Mouse (Mus musculus): ENCODE measurements at regions not wholly inside any gene's neighbourhood (a gene's known extent, or its start where the extent isn't known, plus 50 kb on each side); places are given as distances from the start of the nearest gene placed in this dataset.
"Not testable (repeated sequence)": the region's sequence is repeated elsewhere in the genome, so short reads cannot be mapped to it uniquely, and the experiment has no call there.

GRCm38 (mm10) chr12:71714606-71715005 lies 116.3 kb upstream of the Daam1 start:
- no peak overlapping the region for H3K4me2 ChIP-seq (ENCODE audit: low read depth, low read length)
- 57% methylated on average over 7 of the region's 7 CpGs for WGBS
- no peak for TF ChIP-seq CTCF (IDR thresholded peaks at IDR 0.05; ENCODE audit: low read depth)
- no peak overlapping the region for H3K27ac ChIP-seq
- DNase-seq (ENCODE audit: low spot score) (no peak), ATAC-seq (no peak)
- no peaks in the 10 kb centered on the region for H3K9me3 ChIP-seq (ENCODE audit: low read length)
- no peaks in the 10 kb centered on the region for H3K27me3 ChIP-seq (ENCODE audit: insufficient read depth, low read length)
- H3K9ac ChIP-seq (replicated peaks; ENCODE audit: low read length) = no peak overlapping the region
- H3K4me3 ChIP-seq (ENCODE audit: low read length) = no peak overlapping the region
- no peaks in the 10 kb centered on the region for H3K4me1 ChIP-seq (ENCODE audit: insufficient read depth, low read length)
- no peaks in the 10 kb centered on the region for H3K36me3 ChIP-seq (ENCODE audit: insufficient read depth, low read length)

GRCm38 (mm10) chr12:71718412-71718811 lies 112.5 kb upstream of the Daam1 start:
- not testable (repeated sequence) for H3K4me2 ChIP-seq (ENCODE audit: low read depth, low read length); DNase-seq (ENCODE audit: low spot score); H3K9ac ChIP-seq (replicated peaks; ENCODE audit: low read length); H3K4me3 ChIP-seq (ENCODE audit: low read length); H3K9me3 ChIP-seq (ENCODE audit: low read length); H3K4me1 ChIP-seq (ENCODE audit: insufficient read depth, low read length); H3K27me3 ChIP-seq (ENCODE audit: insufficient read depth, low read length); H3K36me3 ChIP-seq (ENCODE audit: insufficient read depth, low read length); H3K27ac ChIP-seq; ATAC-seq
- 76% methylated on average over 12 of the region's 12 CpGs for WGBS

- H3K4me3 ChIP-seq (ENCODE audit: low read length) = no peak overlapping the region
- 83% methylated on average over 7 of the region's 7 CpGs for WGBS
- no peaks in the 10 kb centered on the region for H3K9me3 ChIP-seq (ENCODE audit: low read length)
- H3K4me1 ChIP-seq (ENCODE audit: insufficient read depth, low read length) = no peaks in the 10 kb centered on the region
- H3K27ac ChIP-seq = no peak overlapping the region
- no peak overlapping the region for H3K4me2 ChIP-seq (ENCODE audit: low read depth, low read length)
- no peak for TF ChIP-seq CTCF (IDR thresholded peaks at IDR 0.05; ENCODE audit: low read depth)
- no peaks in the 10 kb centered on the region for H3K36me3 ChIP-seq (ENCODE audit: insufficient read depth, low read length)
- H3K27me3 ChIP-seq (ENCODE audit: insufficient read depth, low read length) = no peaks in the 10 kb centered on the region
- no peak overlapping the region for H3K9ac ChIP-seq (replicated peaks; ENCODE audit: low read length)
- ATAC-seq (no peak), DNase-seq (ENCODE audit: low spot score) (no peak)
Measured at GRCm38 (mm10) chr12:71718911-71719310, 112.0 kb upstream of the Daam1 start.

- no peak overlapping the region for H3K27ac ChIP-seq
- H3K4me2 ChIP-seq (ENCODE audit: low read depth, low read length) = no peak overlapping the region
- no peak overlapping the region for H3K9ac ChIP-seq (replicated peaks; ENCODE audit: low read length)
- H3K4me1 ChIP-seq (ENCODE audit: insufficient read depth, low read length) = no peaks in the 10 kb centered on the region
- DNase-seq (ENCODE audit: low spot score) (no peak), ATAC-seq (no peak)
- H3K4me3 ChIP-seq (ENCODE audit: low read length) = no peak overlapping the region
- no peaks in the 10 kb centered on the region for H3K27me3 ChIP-seq (ENCODE audit: insufficient read depth, low read length)
- no peak for TF ChIP-seq CTCF (IDR thresholded peaks at IDR 0.05; ENCODE audit: low read depth)
- WGBS = 34% methylated on average over 5 of the region's 5 CpGs
- H3K9me3 ChIP-seq (ENCODE audit: low read length) = no peaks in the 10 kb centered on the region
- H3K36me3 ChIP-seq (ENCODE audit: insufficient read depth, low read length) = no peaks in the 10 kb centered on the region
Measured at GRCm38 (mm10) chr12:71725140-71725539, 105.7 kb upstream of the Daam1 start.

- H3K27ac ChIP-seq = no peak overlapping the region
- H3K27me3 ChIP-seq (ENCODE audit: insufficient read depth, low read length) = no peaks in the 10 kb centered on the region
- DNase-seq (ENCODE audit: low spot score) = peak; percentile 56
- no peaks in the 10 kb centered on the region for H3K9me3 ChIP-seq (ENCODE audit: low read length)
- no peak for TF ChIP-seq CTCF (IDR thresholded peaks at IDR 0.05; ENCODE audit: low read depth)
- H3K4me2 ChIP-seq (ENCODE audit: low read depth, low read length) = no peak overlapping the region
- no peaks in the 10 kb centered on the region for H3K36me3 ChIP-seq (ENCODE audit: insufficient read depth, low read length)
- no peak overlapping the region for H3K4me3 ChIP-seq (ENCODE audit: low read length)
- no peak for ATAC-seq
- H3K9ac ChIP-seq (replicated peaks; ENCODE audit: low read length) = no peak overlapping the region
- WGBS = 15% methylated on average over 4 of the region's 4 CpGs
- no peaks in the 10 kb centered on the region for H3K4me1 ChIP-seq (ENCODE audit: insufficient read depth, low read length)
Measured at GRCm38 (mm10) chr12:71725713-71726336, 105.1 kb upstream of the Daam1 start.

- Histone ChIP-seq H3K27ac (no peak overlapping the region), H3K4me1 (ENCODE audit: insufficient read depth, low read length) (0 out of 2 replicates have a peak, but pooled peaks cover 2% of the 10 kb centered on the region), H3K9me3 (ENCODE audit: low read length) (no peaks in the 10 kb centered on the region), H3K36me3 (ENCODE audit: insufficient read depth, low read length) (no peaks in the 10 kb centered on the region), H3K4me3 (ENCODE audit: low read length) (no peak overlapping the region), H3K27me3 (ENCODE audit: insufficient read depth, low read length) (no peaks in the 10 kb centered on the region), H3K9ac (replicated peaks; ENCODE audit: low read length) (no peak overlapping the region), H3K4me2 (ENCODE audit: low read depth, low read length) (no peak overlapping the region)
- ATAC-seq (no peak), DNase-seq (ENCODE audit: low spot score) (peak; percentile 9)
- WGBS = 61% methylated on average over 2 of the region's 2 CpGs
- peak; percentile 18; the same call in 1 of the 2 replicates for TF ChIP-seq CTCF (IDR thresholded peaks at IDR 0.05; ENCODE audit: low read depth)
Measured at GRCm38 (mm10) chr12:71743345-71743744, 87.5 kb upstream of the Daam1 start.

GRCm38 (mm10) chr12:71746011-71746410 lies 84.9 kb upstream of the Daam1 start:
- H3K27me3 ChIP-seq (ENCODE audit: insufficient read depth, low read length) = no peaks in the 10 kb centered on the region
- no peak for TF ChIP-seq CTCF (IDR thresholded peaks at IDR 0.05; ENCODE audit: low read depth)
- H3K27ac ChIP-seq = no peak overlapping the region
- H3K4me3 ChIP-seq (ENCODE audit: low read length) = no peak overlapping the region
- H3K9ac ChIP-seq (replicated peaks; ENCODE audit: low read length) = no peak overlapping the region
- no peak overlapping the region for H3K4me2 ChIP-seq (ENCODE audit: low read depth, low read length)
- H3K4me1 ChIP-seq (ENCODE audit: insufficient read depth, low read length) = 0 out of 2 replicates have a peak, but pooled peaks cover 11% of the 10 kb centered on the region
- no peak for ATAC-seq
- WGBS = 35% methylated on average over 6 of the region's 6 CpGs
- no peaks in the 10 kb centered on the region for H3K36me3 ChIP-seq (ENCODE audit: insufficient read depth, low read length)
- DNase-seq (ENCODE audit: low spot score) = peak; percentile 50
- no peaks in the 10 kb centered on the region for H3K9me3 ChIP-seq (ENCODE audit: low read length)
